Mouse (Mus musculus) hindbrain, postnatal 0 days (tissue): ENCODE measurements at regions not wholly inside any gene's neighbourhood (a gene's known extent, or its start where the extent isn't known, plus 50 kb on each side); places are given as distances from the start of the nearest gene placed in this dataset.

Experiments
- ATAC-seq: fragments of 200-750 bp; cut with Nextera tagmentation; 2 replicates; pipeline ENCODE4 v1.8.0; 2017; ENCODE audit warnings: mild to moderate bottlenecking, moderate TSS enrichment, moderate library complexity
- DNase-seq: peaks from one replicate; pipeline ENCODE4 v3.0.0-alpha.2; 2015; ENCODE audit warnings: low spot score
- H3K27ac ChIP-seq: fragments of 300-500 bp; sonication (generic); 2 replicates; pipeline ENCODE4 v1.5.1; 2014; ENCODE audit warnings: mild to moderate bottlenecking
- H3K27me3 ChIP-seq: fragments of 300-500 bp; sonication (generic); 2 replicates; pipeline ENCODE4 v1.6.1; 2014; ENCODE audit warnings: low read length, mixed read lengths; ENCODE audit not compliant: insufficient read depth
- H3K36me3 ChIP-seq: fragments of 300-500 bp; sonication (generic); 2 replicates; pipeline ENCODE4 v1.6.1; 2014; ENCODE audit warnings: low read length, mixed read lengths; ENCODE audit not compliant: insufficient read depth
- H3K4me1 ChIP-seq: fragments of 300-500 bp; sonication (generic); 2 replicates; pipeline ENCODE4 v1.6.1; 2014; ENCODE audit warnings: antibody characterized with exemption, low read length, mixed read lengths; ENCODE audit not compliant: insufficient read depth
- H3K4me2 ChIP-seq: fragments of 300-500 bp; sonication (generic); 2 replicates; pipeline ENCODE4 v1.6.1; 2014; ENCODE audit warnings: low read depth, mild to moderate bottlenecking, low read length, moderate library complexity, mixed read lengths
- H3K4me3 ChIP-seq: fragments of 300-500 bp; sonication (generic); 2 replicates; pipeline ENCODE4 v1.5.1; 2014; ENCODE audit warnings: low read length
- H3K9ac ChIP-seq: fragments of 300-500 bp; sonication (generic); replicated peaks from 2 replicates; pipeline ENCODE4 v1.6.1; 2014; ENCODE audit warnings: mild to moderate bottlenecking, low read length, moderate library complexity, mixed read lengths
- H3K9me3 ChIP-seq: fragments of 300-500 bp; sonication (generic); 2 replicates; pipeline ENCODE4 v1.6.1; 2016; ENCODE audit warnings: low read length, mixed read lengths
- CTCF ChIP-seq: IDR thresholded peaks from 2 replicates; pipeline ENCODE4 v1.5.1; 2016; ENCODE audit warnings: antibody characterized with exemption, control low read depth, low read depth
- WGBS: fragments of 180-500 bp; shearing (Covaris S2); extraction: QIAGEN DNeasy Blood & Tissue Kit; methylation state at CpG from one replicate; pipeline ENCODE4 v1.1.7; 2014; 5-methylcytosine and 5-hydroxymethylcytosine counted together

- Histone ChIP-seq H3K27ac (no peak overlapping the region), H3K9ac (no peak overlapping the region), H3K4me2 (no peak overlapping the region), H3K4me1 (no peaks in the 10 kb centered on the region), H3K4me3 (no peak overlapping the region), H3K36me3 (no peaks in the 10 kb centered on the region), H3K27me3 (no peaks in the 10 kb centered on the region), H3K9me3 (no peaks in the 10 kb centered on the region)
- ATAC-seq: 0 out of 2 replicates have a peak, but pooled peaks have one; percentile 12
- WGBS: 68% methylated on average over 10 of the region's 10 CpGs
- DNase-seq: no peak
- TF ChIP-seq CTCF: no peak
Observed at GRCm38 (mm10) chr1:169367772-169368501, 163.3 kb downstream of the Nuf2 start.

GRCm38 (mm10) chr1:169367316-169367715 lies 163.9 kb downstream of the Nuf2 start:
- no peaks in the 10 kb centered on the region for H3K9me3 ChIP-seq
- DNase-seq: no peak
- H3K4me2 ChIP-seq: no peak overlapping the region
- no peak overlapping the region for H3K4me3 ChIP-seq
- H3K36me3 ChIP-seq: no peaks in the 10 kb centered on the region
- no peak overlapping the region for H3K9ac ChIP-seq
- TF ChIP-seq CTCF: no peak
- H3K4me1 ChIP-seq: 0 out of 2 replicates have a peak, but pooled peaks cover 4% of the 10 kb centered on the region
- 65% methylated on average over 4 of the region's 4 CpGs for WGBS
- no peak for ATAC-seq
- H3K27ac ChIP-seq: no peak overlapping the region
- no peaks in the 10 kb centered on the region for H3K27me3 ChIP-seq

GRCm38 (mm10) chr1:169362564-169362963 lies 168.7 kb downstream of the Nuf2 start:
- Histone ChIP-seq H3K9me3 (no peaks in the 10 kb centered on the region), H3K4me2 (no peak overlapping the region), H3K9ac (no peak overlapping the region), H3K27ac (no peak overlapping the region), H3K4me3 (no peak overlapping the region), H3K27me3 (no peaks in the 10 kb centered on the region), H3K36me3 (no peaks in the 10 kb centered on the region), H3K4me1 (0 out of 2 replicates have a peak, but pooled peaks cover 4% of the 10 kb centered on the region)
- DNase-seq (no peak), ATAC-seq (peak; percentile 69)
- 54% methylated on average over 4 of the region's 4 CpGs for WGBS
- TF ChIP-seq CTCF: no peak

- Histone ChIP-seq H3K36me3 (no peaks in the 10 kb centered on the region), H3K9ac (no peak overlapping the region), H3K9me3 (no peaks in the 10 kb centered on the region), H3K4me2 (no peak overlapping the region), H3K4me1 (0 out of 2 replicates have a peak, but pooled peaks cover 3% of the 10 kb centered on the region), H3K27me3 (no peaks in the 10 kb centered on the region), H3K4me3 (no peak overlapping the region), H3K27ac (no peak overlapping the region)
- no peak for TF ChIP-seq CTCF
- WGBS: 77% methylated on average over 6 of the region's 6 CpGs
- DNase-seq (no peak), ATAC-seq (no peak)
Observed at GRCm38 (mm10) chr1:169357652-169358241, 173.5 kb downstream of the Nuf2 start.

GRCm38 (mm10) chr1:169354021-169354420 lies 177.2 kb downstream of the Nuf2 start:
- Histone ChIP-seq H3K9ac (no peak overlapping the region), H3K27me3 (no peaks in the 10 kb centered on the region), H3K4me3 (no peak overlapping the region), H3K4me2 (no peak overlapping the region), H3K27ac (no peak overlapping the region), H3K36me3 (no peaks in the 10 kb centered on the region), H3K9me3 (no peaks in the 10 kb centered on the region), H3K4me1 (no peaks in the 10 kb centered on the region)
- WGBS: 71% methylated on average over 5 of the region's 5 CpGs
- no peak for ATAC-seq
- peak; percentile 66 for TF ChIP-seq CTCF
- peak; percentile 60 for DNase-seq

GRCm38 (mm10) chr1:169347692-169348091 lies 183.6 kb downstream of the Nuf2 start:
- no peak for ATAC-seq
- H3K27ac ChIP-seq: no peak overlapping the region

GRCm38 (mm10) chr1:169346876-169347275 lies 184.4 kb downstream of the Nuf2 start:
- no peaks in the 10 kb centered on the region for H3K36me3 ChIP-seq
- DNase-seq (no peak), ATAC-seq (no peak)
- no peak overlapping the region for H3K27ac ChIP-seq
- H3K4me1 ChIP-seq: no peaks in the 10 kb centered on the region
- 100% methylated on average over 1 of the region's 1 CpGs for whole genome bisulfite sequencing
- no peaks in the 10 kb centered on the region for H3K9me3 ChIP-seq
- H3K9ac ChIP-seq: no peak overlapping the region
- H3K4me3 ChIP-seq: no peak overlapping the region
- no peaks in the 10 kb centered on the region for H3K27me3 ChIP-seq
- no peak for TF ChIP-seq CTCF
- no peak overlapping the region for H3K4me2 ChIP-seq

More at GRCm38 (mm10) chr1:169347692-169348091, 183.6 kb downstream of the Nuf2 start:
- H3K9ac ChIP-seq: no peak overlapping the region
- H3K9me3 ChIP-seq: no peaks in the 10 kb centered on the region
- peak; percentile 76 for TF ChIP-seq CTCF
- H3K4me2 ChIP-seq: no peak overlapping the region
- H3K27me3 ChIP-seq: no peaks in the 10 kb centered on the region
- H3K4me1 ChIP-seq: no peaks in the 10 kb centered on the region
- peak; percentile 76 for DNase-seq
- no peak overlapping the region for H3K4me3 ChIP-seq
- WGBS: 48% methylated on average over 2 of the region's 2 CpGs
- no peaks in the 10 kb centered on the region for H3K36me3 ChIP-seq
